Mouse (Mus musculus) liver, postnatal 0 days (tissue): ENCODE data around the gene Zfand3.

ENCODE experiments used
- CTCF ChIP-seq: sonication (generic); IDR thresholded peaks from 2 replicates; pipeline ENCODE4 v1.5.1; 2016; ENCODE audit warnings: antibody characterized with exemption, low read depth
- EP300 ChIP-seq: IDR thresholded peaks from 2 replicates; pipeline ENCODE4 v1.6.1; 2016; ENCODE audit warnings: antibody characterized with exemption, low read depth, mild to moderate bottlenecking

GRCm38 (mm10) chr17:30255928-30256560 lies 251.5 kb downstream of the Zfand3 start:
- TF ChIP-seq CTCF (no peak), EP300 (no peak)
